Mouse (Mus musculus): ENCODE measurements around the gene Clp1.

- no peak for TF ChIP-seq CTCF (IDR thresholded peaks at IDR 0.05 in 2 of 3, conservative IDR thresholded peaks at IDR 0.05 in 1 of 3; ENCODE audit: control insufficient read depth in 1 of 3, insufficient read depth in 1 of 3, low read depth in 2 of 3, low read length in 3 of 3, poor library complexity in 1 of 3, severe bottlenecking in 1 of 3)
- TF ChIP-seq POLR2A (IDR thresholded peaks at IDR 0.05; ENCODE audit: control insufficient read depth in 1 of 2, insufficient read depth in 1 of 2, low read depth in 1 of 2, low read length in 2 of 2, poor library complexity in 1 of 2), result no peak
Measured at GRCm38 (mm10) chr2:84743561-84743960, 16.4 kb upstream of the Clp1 start, which contains the start of gene Gm19426.
